Mouse (Mus musculus) lung, adult 2 months (tissue): ENCODE data around the gene Sergef. TPM values are rescaled to one million over a fixed set of nuclear protein-coding genes. Genes with fewer than 3 reads are reported as not detected.

Experiments used
- DNase-seq: peaks from one replicate; pipeline ENCODE4 v3.0.0; 2022
- H3K4me1 ChIP-seq: fragments of 200-500 bp; 2 replicates; pipeline ENCODE4 v1.6.1; 2011; ENCODE audit warnings: low read length; ENCODE audit not compliant: control insufficient read depth, insufficient read depth
- H3K4me3 ChIP-seq: fragments of 200-500 bp; replicated peaks from 2 replicates; pipeline ENCODE3; 2011; ENCODE audit warnings: low read depth, mild to moderate bottlenecking, control low read depth, low read length; ENCODE audit errors: extremely low read depth
- CTCF ChIP-seq: fragments of 200-500 bp; IDR thresholded peaks from 2 replicates; pipeline ENCODE4 v1.5.1; 2011; ENCODE audit warnings: mild to moderate bottlenecking, low read length, control low read depth; ENCODE audit not compliant: insufficient read depth
- POLR2A ChIP-seq: fragments of 200-500 bp; IDR thresholded peaks from 2 replicates; pipeline ENCODE4 v1.6.1; 2011; ENCODE audit warnings: low read depth, mild to moderate bottlenecking, control low read depth, low read length, borderline replicate concordance; ENCODE audit errors: extremely low read depth
- WGBS: fragments of 180-500 bp; shearing (Covaris S2); methylation state at CpG from one replicate; pipeline ENCODE4 v1.1.7; 2018; 5-methylcytosine and 5-hydroxymethylcytosine counted together
- polyA plus RNA-seq: library from polyadenylated mRNA; depleted of rRNA; stranded (reverse); fragments of >200 nt; gene quantifications from 2 replicates; pipeline ENCODE4 v1.2.3, GENCODE M21; 2012

Gene Sergef
- polyA plus RNA-seq, 1 experiment, result 9.5 TPM

- no peak for DNase-seq
- no peaks in the 10 kb centered on the region for H3K4me1 ChIP-seq
- WGBS, result 50% methylated on average over 10 of the region's 10 CpGs
- TF ChIP-seq POLR2A (no peak), CTCF (0 out of 2 replicates have a peak, but pooled peaks have one; percentile 7)
- H3K4me3 ChIP-seq, result no peak overlapping the region
Observed at GRCm38 (mm10) chr7:46535429-46535799, 104.2 kb downstream of the Sergef start.

- Histone ChIP-seq H3K4me3 (no peak overlapping the region), H3K4me1 (no peaks in the 10 kb centered on the region)
- DNase-seq, result no peak
- TF ChIP-seq POLR2A (no peak), CTCF (no peak)
- WGBS, result 87% methylated on average over 11 of the region's 11 CpGs
Observed at GRCm38 (mm10) chr7:46534767-46535428, 104.7 kb downstream of the Sergef start.

- DNase-seq, result no peak
- WGBS, result 80% methylated on average over 11 of the region's 11 CpGs
- Histone ChIP-seq H3K4me3 (no peak overlapping the region), H3K4me1 (no peaks in the 10 kb centered on the region)
- TF ChIP-seq CTCF (no peak), POLR2A (no peak)
Observed at GRCm38 (mm10) chr7:46533518-46533917, 106.1 kb downstream of the Sergef start.

- DNase-seq, result no peak
- Histone ChIP-seq H3K4me3 (no peak overlapping the region), H3K4me1 (no peaks in the 10 kb centered on the region)
- no peak for TF ChIP-seq POLR2A
- TF ChIP-seq CTCF, result no peak
- 61% methylated on average over 5 of the region's 5 CpGs for WGBS
Observed at GRCm38 (mm10) chr7:46531345-46531744, 108.3 kb downstream of the Sergef start.

GRCm38 (mm10) chr7:46529930-46530329 is 109.7 kb downstream of the Sergef start:
- TF ChIP-seq CTCF, result no peak
- no peak for TF ChIP-seq POLR2A
- no peak overlapping the region for H3K4me3 ChIP-seq
- DNase-seq, result no peak
- 71% methylated on average over 8 of the region's 8 CpGs for WGBS
- no peaks in the 10 kb centered on the region for H3K4me1 ChIP-seq

GRCm38 (mm10) chr7:46529259-46529658 is 110.3 kb downstream of the Sergef start:
- Histone ChIP-seq H3K4me1 (no peaks in the 10 kb centered on the region), H3K4me3 (no peak overlapping the region)
- TF ChIP-seq POLR2A (no peak), CTCF (no peak)
- WGBS, result 87% methylated on average over 5 of the region's 5 CpGs
- no peak for DNase-seq

GRCm38 (mm10) chr7:46526665-46527154 is 112.9 kb downstream of the Sergef start:
- 37% methylated on average over 6 of the region's 6 CpGs for WGBS
- Histone ChIP-seq H3K4me1 (no peaks in the 10 kb centered on the region), H3K4me3 (no peak overlapping the region)
- TF ChIP-seq CTCF (no peak), POLR2A (no peak)
- no peak for DNase-seq

- WGBS, result 70% methylated on average over 7 of the region's 7 CpGs
- no peak for DNase-seq
Observed at GRCm38 (mm10) chr7:46523215-46523614, 116.4 kb downstream of the Sergef start.

GRCm38 (mm10) chr7:46521794-46522193 is 117.8 kb downstream of the Sergef start:
- TF ChIP-seq POLR2A (no peak), CTCF (no peak)
- 92% methylated on average over 17 of the region's 17 CpGs for WGBS
- H3K4me1 ChIP-seq, result no peaks in the 10 kb centered on the region
- no peak for DNase-seq
- H3K4me3 ChIP-seq, result no peak overlapping the region

More at GRCm38 (mm10) chr7:46523215-46523614, 116.4 kb downstream of the Sergef start:
- Histone ChIP-seq H3K4me1 (no peaks in the 10 kb centered on the region), H3K4me3 (no peak overlapping the region)
- TF ChIP-seq POLR2A, result no peak
- no peak for TF ChIP-seq CTCF

- 79% methylated on average over 11 of the region's 11 CpGs for WGBS
- TF ChIP-seq CTCF, result no peak
- TF ChIP-seq POLR2A, result no peak
- Histone ChIP-seq H3K4me3 (no peak overlapping the region), H3K4me1 (no peaks in the 10 kb centered on the region)
- DNase-seq, result no peak
Observed at GRCm38 (mm10) chr7:46519148-46519547, 120.5 kb downstream of the Sergef start.
